Mouse (Mus musculus) T-helper 17 cell (primary cell): Measurements from ENCODE around the gene Fam124a.

Experiments used
- in situ Hi-C, 2 experiments: fragments of 300-600 bp; cut with MboI, MseI; formaldehyde crosslinking; loops; 1 replicate in 1 of 2; 2 replicates in 1 of 2; pipeline ENCODE4 v1.15.1; 2025; ENCODE audit warnings: high pct_unique_total_duplicates in 2 of 2

Fam124a gene

GRCm38 (mm10) chr14:62657469-62657868 lies 101.9 kb downstream of the Fam124a start:
- in situ Hi-C loops: no loop called here
